Mouse (Mus musculus) ES-E14 (cell line): Measurements from ENCODE around the gene Dnajc27.

ENCODE experiments used
- MAFK ChIP-seq: IDR thresholded peaks from 2 replicates; pipeline ENCODE4 v1.6.1; 2014; ENCODE audit warnings: mild to moderate bottlenecking, low read depth, low read length, inconsistent platforms; ENCODE audit not compliant: insufficient read depth
- ZC3H11A ChIP-seq: IDR thresholded peaks from 2 replicates; pipeline ENCODE4 v1.6.1; 2012; ENCODE audit warnings: low read depth, mild to moderate bottlenecking, inconsistent platforms, low read length, borderline replicate concordance

DNA sequence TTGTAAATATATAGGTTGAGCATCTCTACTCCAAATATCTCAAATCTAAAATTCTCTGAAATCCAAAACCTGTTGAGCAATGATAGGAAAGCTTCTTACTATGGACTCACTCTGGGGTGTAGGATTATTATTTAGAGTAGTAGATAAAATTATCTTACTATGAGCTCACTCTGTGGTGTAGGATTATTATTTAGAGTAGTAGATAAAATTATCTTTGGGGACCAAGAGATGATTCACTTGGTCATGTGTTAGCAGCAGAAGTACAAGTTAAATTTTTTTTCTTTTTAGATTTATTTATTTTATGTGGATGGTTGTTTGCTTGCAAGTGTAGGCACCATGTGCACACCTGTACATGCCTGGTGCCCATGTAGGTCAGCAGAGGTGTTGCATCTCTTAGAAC is 6.0 kb upstream of the Dnajc27 start:
- TF ChIP-seq MAFK (no peak), ZC3H11A (no peak)
